Mouse (Mus musculus): Measurements from ENCODE around the gene Cwf19l1.

DNA sequence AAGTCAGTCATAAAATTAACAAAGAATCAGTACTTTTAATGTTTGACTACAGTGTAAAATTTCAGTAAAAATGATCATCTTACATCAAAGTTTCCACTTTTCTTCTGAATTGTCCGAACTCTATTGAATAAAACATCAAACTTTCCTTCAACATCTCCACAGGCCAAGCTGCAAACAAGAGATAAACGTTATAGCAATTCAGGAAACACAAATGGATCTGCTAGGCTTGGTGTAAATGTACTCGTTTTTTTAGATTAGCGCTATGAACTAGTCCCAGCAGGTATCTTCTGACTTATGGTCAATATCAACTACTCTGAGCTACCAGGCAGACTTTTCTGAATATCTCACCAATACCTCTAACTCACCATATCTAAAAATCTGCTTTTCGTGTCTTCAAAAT, 2.8 kb downstream of the Cwf19l1 start:
- TF ChIP-seq GATA1 (IDR thresholded peaks at IDR 0.05; ENCODE audit: low read length): no peak
- TF ChIP-seq TAL1 (IDR thresholded peaks at IDR 0.05; ENCODE audit: low read length): no peak
